Mouse (Mus musculus) adrenal gland, adult 10 weeks (tissue): Measurements from ENCODE around the gene Alg10b. TPM values are rescaled to one million over a fixed set of nuclear protein-coding genes. Genes with fewer than 3 reads are reported as not detected.

Experiments
- polyA plus RNA-seq: library from polyadenylated mRNA; stranded (reverse); fragments of 350-450 nt; fragmentation: Illumina TruSeq; extraction: RNeasy Lipid Tissue Mini Kit (QIAGEN cat#74804); gene quantifications from one replicate; pipeline ENCODE4 v1.2.3, GENCODE M21; 2014; ENCODE audit warnings: low read depth, low replicate concordance

The Alg10b gene
- 141 TPM for polyA plus RNA-seq

DNA sequence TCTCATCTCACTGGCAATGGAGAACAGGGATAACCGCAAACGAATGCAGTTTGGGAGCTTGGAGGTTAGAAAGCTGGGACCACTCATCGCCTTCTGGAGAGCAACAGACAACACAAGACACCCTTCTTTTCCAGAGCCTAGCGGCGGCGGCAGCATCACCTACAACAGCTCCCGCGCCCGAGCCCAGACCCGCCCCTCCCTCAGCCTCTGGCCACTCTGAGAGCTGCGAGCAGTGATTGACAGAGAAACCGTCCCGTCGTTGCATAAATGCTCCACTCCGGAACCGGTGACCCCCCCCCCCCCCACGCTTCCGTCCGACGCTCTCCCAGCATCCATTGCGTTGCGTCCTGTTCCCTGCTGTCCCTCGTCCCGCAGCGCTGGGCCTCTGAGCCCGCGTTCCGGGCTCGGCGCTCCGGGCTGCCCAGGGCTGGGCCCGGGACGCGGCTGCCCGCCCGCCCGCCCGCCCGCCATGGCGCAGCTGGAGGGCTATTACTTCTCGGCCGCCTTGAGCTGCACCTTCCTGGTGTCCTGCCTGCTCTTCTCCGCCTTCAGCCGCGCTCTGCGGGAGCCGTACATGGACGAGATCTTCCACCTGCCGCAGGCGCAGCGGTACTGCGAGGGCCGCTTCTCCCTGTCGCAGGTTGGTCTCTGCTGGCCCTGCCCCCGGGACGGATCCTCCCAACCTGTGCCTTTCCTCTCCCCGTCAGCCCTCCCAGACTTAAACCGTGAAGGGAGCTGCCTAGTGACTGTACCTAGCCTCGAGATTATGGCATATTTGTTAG, at the start of gene Alg10b:
Gene Alg10b, plus strand, starts transcription at position 343 of the 782 bp plus-strand sequence.

